Mouse (Mus musculus) midbrain, embryonic 10.5 days (tissue): ENCODE data around the gene Kcnj4. TPM values are rescaled to one million over a fixed set of nuclear protein-coding genes. Genes with fewer than 3 reads are reported as not detected.
"Not testable (repeated sequence)": the region's sequence is repeated elsewhere in the genome, so short reads cannot be mapped to it uniquely, and the experiment has no call there.

Experiments
- DNase-seq: peaks from one replicate; pipeline ENCODE4 v3.0.0-alpha.2; 2017; ENCODE audit warnings: low spot score
- H3K27ac ChIP-seq: fragments of 300-500 bp; sonication (generic); replicated peaks from 2 replicates; pipeline ENCODE4 v1.5.1; 2016; ENCODE audit warnings: mild to moderate bottlenecking
- H3K27me3 ChIP-seq: fragments of 300-500 bp; sonication (generic); 2 replicates; pipeline ENCODE4 v1.6.1; 2016; ENCODE audit warnings: low read depth, mild to moderate bottlenecking; ENCODE audit not compliant: poor library complexity, severe bottlenecking
- H3K36me3 ChIP-seq: fragments of 300-500 bp; sonication (generic); 2 replicates; pipeline ENCODE4 v1.6.1; 2016; ENCODE audit warnings: mild to moderate bottlenecking, moderate library complexity
- H3K4me1 ChIP-seq: fragments of 300-500 bp; sonication (generic); 2 replicates; pipeline ENCODE4 v1.6.1; 2016
- H3K4me3 ChIP-seq: fragments of 300-500 bp; sonication (generic); 2 replicates; pipeline ENCODE4 v1.5.1; 2016; ENCODE audit warnings: mild to moderate bottlenecking, moderate library complexity
- H3K9me3 ChIP-seq: fragments of 300-500 bp; sonication (generic); replicated peaks from 2 replicates; pipeline ENCODE4 v1.6.1; 2016; ENCODE audit warnings: mild to moderate bottlenecking
- WGBS: fragments of 180-500 bp; shearing (Covaris S2); methylation state at CpG from one replicate; pipeline ENCODE4 v1.1.7; 2016; 5-methylcytosine and 5-hydroxymethylcytosine counted together
- polyA plus RNA-seq: library from polyadenylated mRNA; unstranded; fragments of >200 nt; fragmentation: Nextera tagmentation; extraction: Ambion mirVana; gene quantifications from 2 replicates; pipeline ENCODE4 v1.2.1, GENCODE M21; 2016

Kcnj4 gene
- polyA plus RNA-seq, 1 experiment from 2014 or later, result 0.05 TPM

- Histone ChIP-seq H3K27ac (no peak overlapping the region), H3K36me3 (no peaks in the 10 kb centered on the region), H3K4me3 (peak overlapping the region; percentile 34), H3K27me3 (peaks cover 12% of the 10 kb centered on the region), H3K9me3 (0 out of 2 replicates have a peak, but pooled peaks cover 2% of the 10 kb centered on the region), H3K4me1 (peaks cover 17% of the 10 kb centered on the region)
- DNase-seq, result no peak
- WGBS, result 35% methylated on average over 17 of the region's 17 CpGs
These were observed 34.5 kb downstream of the Kcnj4 start for GRCm38 (mm10) chr15:79470583-79470982.

DNA sequence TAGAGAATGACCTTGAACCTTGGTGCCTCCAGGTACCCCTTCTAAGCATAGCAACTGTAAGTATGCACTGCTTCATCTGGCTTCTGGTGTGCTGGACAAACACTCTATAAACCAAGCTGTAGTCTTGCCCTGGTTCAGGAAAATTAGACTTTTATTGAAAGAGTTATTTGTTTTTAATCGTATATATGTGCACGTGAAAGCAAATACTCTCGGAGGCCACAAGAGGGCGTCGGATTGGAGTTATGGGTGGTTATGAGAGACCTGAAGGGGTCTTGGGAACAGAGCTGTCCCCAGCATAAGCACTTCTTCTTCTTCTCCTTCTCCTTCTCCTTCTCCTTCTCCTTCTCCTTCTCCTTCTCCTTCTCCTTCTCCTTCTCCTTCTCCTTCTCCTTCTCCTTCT is 35.5 kb downstream of the Kcnj4 start:
- 69% methylated on average over 5 of the region's 5 CpGs for WGBS

GRCm38 (mm10) chr15:79466601-79467286 is 38.3 kb downstream of the Kcnj4 start:
- Histone ChIP-seq H3K36me3 (no peaks in the 10 kb centered on the region), H3K27me3 (peaks cover 39% of the 10 kb centered on the region), H3K4me1 (peaks cover 23% of the 10 kb centered on the region), H3K4me3 (peak overlapping the region; percentile 2; the same call in 1 of the 2 replicates), H3K9me3 (peaks cover 12% of the 10 kb centered on the region), H3K27ac (peak overlapping the region; percentile 67)
- DNase-seq, result peak; percentile 86
- WGBS, result 4% methylated on average over 18 of the region's 18 CpGs

More for the DNA sequence above, 35.5 kb downstream of the Kcnj4 start:
- H3K27ac ChIP-seq, result no peak overlapping the region
- peaks cover 12% of the 10 kb centered on the region for H3K27me3 ChIP-seq
- no peaks in the 10 kb centered on the region for H3K36me3 ChIP-seq
- H3K9me3 ChIP-seq, result 0 out of 2 replicates have a peak, but pooled peaks cover 2% of the 10 kb centered on the region
- H3K4me3 ChIP-seq, result no peak overlapping the region
- DNase-seq, result no peak
- H3K4me1 ChIP-seq, result peaks cover 17% of the 10 kb centered on the region

DNA sequence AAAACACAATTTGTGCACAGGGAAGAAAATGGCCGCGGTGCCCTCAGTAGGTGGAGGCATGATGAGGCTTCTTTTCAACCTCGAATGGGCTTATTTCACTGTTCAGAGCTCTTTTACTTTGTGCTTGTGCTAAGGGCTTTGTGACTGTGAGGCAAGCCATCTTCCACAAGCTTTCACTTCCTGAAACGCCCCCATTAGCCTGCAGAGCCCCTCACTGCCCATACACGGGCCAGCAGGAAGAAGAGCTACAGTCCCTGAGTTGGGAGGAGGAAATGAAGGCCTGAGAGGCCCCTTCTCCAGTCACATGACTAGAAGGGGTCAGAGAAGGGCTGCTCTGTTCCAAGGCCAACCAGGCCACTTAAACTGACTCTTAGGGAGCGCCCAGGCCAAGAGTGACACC is 48.5 kb downstream of the Kcnj4 start:
- Histone ChIP-seq H3K27ac (no peak overlapping the region), H3K4me1 (peaks cover 13% of the 10 kb centered on the region), H3K9me3 (0 out of 2 replicates have a peak, but pooled peaks cover 4% of the 10 kb centered on the region), H3K4me3 (no peak overlapping the region), H3K36me3 (no peaks in the 10 kb centered on the region), H3K27me3 (peaks cover 43% of the 10 kb centered on the region)
- no peak for DNase-seq
- WGBS, result 73% methylated on average over 6 of the region's 6 CpGs

DNA sequence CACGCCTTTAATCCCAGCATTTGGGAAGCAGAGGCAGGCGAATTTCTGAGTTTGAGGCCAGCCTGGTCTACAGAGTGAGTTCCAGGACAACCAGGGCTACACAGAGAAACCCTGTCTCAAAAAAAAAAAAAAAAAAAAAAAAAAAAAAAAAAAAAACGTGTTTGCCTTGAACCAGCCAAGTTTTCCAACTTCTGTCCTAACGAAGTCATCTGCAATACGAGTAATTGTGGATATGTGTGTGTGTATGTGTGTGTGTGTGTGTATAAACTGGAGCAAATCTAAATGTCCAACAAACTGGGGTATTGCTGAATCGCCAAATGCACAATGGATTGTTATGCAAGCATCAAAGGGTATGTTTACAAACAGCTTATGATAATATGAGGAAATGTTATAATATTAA is 48.9 kb downstream of the Kcnj4 start:
- H3K36me3 ChIP-seq, H3K9me3 ChIP-seq, H3K27ac ChIP-seq, DNase-seq, H3K4me3 ChIP-seq: not testable (repeated sequence)
- WGBS, result 59% methylated on average over 6 of the region's 6 CpGs
- Histone ChIP-seq H3K4me1 (peaks cover 13% of the 10 kb centered on the region), H3K27me3 (peaks cover 38% of the 10 kb centered on the region)

- peak within 1 kb of the TSS; percentile 52 for H3K4me3 ChIP-seq
- no peaks in the 10 kb centered on the region for H3K36me3 ChIP-seq
- peaks cover 32% of the 10 kb centered on the region for H3K27me3 ChIP-seq
- H3K9me3 ChIP-seq, result no peaks in the 10 kb centered on the region
- peak; percentile 71 for DNase-seq
- H3K4me1 ChIP-seq, result peaks cover 13% of the 10 kb centered on the region
- 4% methylated on average over 24 of the region's 24 CpGs for WGBS
- H3K27ac ChIP-seq, result 0 out of 2 replicates have a peak within 1 kb of the TSS, but pooled peaks have one; percentile 53
These were observed 49.8 kb downstream of the Kcnj4 start, which contains the start of gene Csnk1e for GRCm38 (mm10) chr15:79455106-79455810. Gene Csnk1e (minus strand): TSS chr15:79455566.

- no peaks in the 10 kb centered on the region for H3K36me3 ChIP-seq
- H3K27ac ChIP-seq, result no peak overlapping the region
- H3K27me3 ChIP-seq, result peaks cover 35% of the 10 kb centered on the region
- H3K4me3 ChIP-seq, result no peak overlapping the region
- no peak for DNase-seq
- WGBS, result 84% methylated on average over 4 of the region's 4 CpGs
- H3K9me3 ChIP-seq, result no peaks in the 10 kb centered on the region
- H3K4me1 ChIP-seq, result peaks cover 13% of the 10 kb centered on the region
These were observed 51.2 kb downstream of the Kcnj4 start for GRCm38 (mm10) chr15:79453831-79454230.

- H3K9me3 ChIP-seq, result no peaks in the 10 kb centered on the region
- no peak overlapping the region for H3K4me3 ChIP-seq
- H3K27ac ChIP-seq, result no peak overlapping the region
- no peaks in the 10 kb centered on the region for H3K36me3 ChIP-seq
- H3K4me1 ChIP-seq, result peaks cover 14% of the 10 kb centered on the region
- no peak for DNase-seq
- 90% methylated on average over 3 of the region's 3 CpGs for WGBS
- peaks cover 15% of the 10 kb centered on the region for H3K27me3 ChIP-seq
These were observed 57.0 kb downstream of the Kcnj4 start for GRCm38 (mm10) chr15:79448041-79448440.

DNA sequence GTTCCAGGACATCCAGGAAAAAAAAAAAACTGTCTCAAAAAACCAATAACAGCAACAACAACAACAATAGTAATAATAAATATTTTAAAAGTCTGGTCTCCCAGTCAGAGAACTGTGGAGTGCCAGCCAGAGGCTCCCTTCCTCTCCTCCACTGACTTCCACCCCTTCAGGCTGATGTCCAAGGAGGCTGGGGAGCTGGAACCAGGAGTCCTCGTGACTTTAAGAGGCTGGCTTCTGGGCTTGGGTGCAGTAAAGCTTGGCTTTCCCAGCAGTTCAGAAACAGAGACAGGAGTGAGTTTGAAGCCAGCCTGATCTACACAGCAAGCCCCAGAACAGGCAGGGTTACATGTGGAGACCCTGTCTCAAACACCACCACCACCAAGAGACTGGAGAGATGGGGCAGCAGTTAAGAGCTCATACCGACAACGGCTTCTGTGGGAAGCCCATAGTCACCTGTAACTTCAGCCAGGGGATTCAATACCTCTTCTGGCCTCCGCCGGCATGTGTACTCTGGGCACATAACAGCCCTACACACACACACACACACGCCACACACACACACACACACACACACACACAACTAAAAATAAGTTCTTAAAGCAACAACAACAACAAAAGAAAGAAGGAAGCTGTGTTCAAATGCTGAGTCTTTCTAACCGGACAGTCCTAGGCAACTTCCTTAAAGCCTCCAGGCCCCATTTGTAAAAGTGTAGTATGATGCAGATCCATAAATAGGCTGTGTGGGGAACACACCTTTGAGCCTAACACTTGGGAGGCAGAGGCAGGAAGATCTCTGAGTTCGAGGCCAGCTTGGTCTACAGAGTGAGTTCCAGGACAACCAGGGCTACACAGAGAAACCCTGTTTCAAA is 59.0 kb downstream of the Kcnj4 start:
- Histone ChIP-seq H3K4me3 (no peak overlapping the region), H3K4me1 (peaks cover 25% of the 10 kb centered on the region), H3K9me3 (no peaks in the 10 kb centered on the region), H3K27me3 (peaks cover 12% of the 10 kb centered on the region; the same call in 1 of the 2 replicates), H3K36me3 (no peaks in the 10 kb centered on the region), H3K27ac (no peak overlapping the region)
- DNase-seq, result no peak
- WGBS, result 87% methylated on average over 8 of the region's 8 CpGs

GRCm38 (mm10) chr15:79443856-79444410 is 61.1 kb downstream of the Kcnj4 start:
- Histone ChIP-seq H3K9me3 (no peaks in the 10 kb centered on the region), H3K27ac (peak overlapping the region; percentile 38; the same call in 1 of the 2 replicates), H3K27me3 (peaks cover 8% of the 10 kb centered on the region; the same call in 1 of the 2 replicates), H3K36me3 (peaks cover 8% of the 10 kb centered on the region), H3K4me1 (peaks cover 46% of the 10 kb centered on the region), H3K4me3 (no peak overlapping the region)
- no peak for DNase-seq
- 54% methylated on average over 7 of the region's 7 CpGs for WGBS

GRCm38 (mm10) chr15:79442961-79443518 is 62.0 kb downstream of the Kcnj4 start:
- Histone ChIP-seq H3K27me3 (peaks cover 8% of the 10 kb centered on the region; the same call in 1 of the 2 replicates), H3K36me3 (peaks cover 17% of the 10 kb centered on the region), H3K9me3 (no peaks in the 10 kb centered on the region), H3K4me3 (no peak overlapping the region), H3K4me1 (peaks cover 55% of the 10 kb centered on the region), H3K27ac (peak overlapping the region; percentile 100; the same call in 1 of the 2 replicates)
- 81% methylated on average over 9 of the region's 9 CpGs for WGBS
- no peak for DNase-seq

DNA sequence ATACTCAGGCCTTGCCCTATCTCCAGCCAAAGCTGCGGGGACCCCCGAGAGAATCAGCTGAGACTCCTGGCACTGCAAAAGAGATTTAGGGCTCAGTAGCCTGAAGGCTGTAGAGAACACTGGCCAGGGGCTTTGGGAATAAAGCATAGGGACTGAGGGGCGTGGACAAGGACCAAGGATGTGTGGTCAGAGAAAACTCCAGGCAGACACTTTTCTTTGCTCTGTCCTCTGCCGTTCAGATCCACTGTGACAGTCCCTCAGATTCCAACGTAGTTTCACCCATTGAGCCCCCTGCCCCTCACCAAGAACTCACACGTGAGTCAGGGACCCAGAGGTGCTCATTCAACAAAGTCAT is 62.8 kb downstream of the Kcnj4 start:
- no peak for DNase-seq
- WGBS, result 3% methylated on average over 6 of the region's 6 CpGs
- H3K4me3 ChIP-seq, result peak overlapping the region; percentile 91
- H3K27ac ChIP-seq, result peak overlapping the region; percentile 100
- peaks cover 25% of the 10 kb centered on the region for H3K36me3 ChIP-seq
- peaks cover 8% of the 10 kb centered on the region; the same call in 1 of the 2 replicates for H3K27me3 ChIP-seq
- H3K4me1 ChIP-seq, result peaks cover 63% of the 10 kb centered on the region
- H3K9me3 ChIP-seq, result no peaks in the 10 kb centered on the region
